Mouse (Mus musculus) brown adipose tissue, adult 24 weeks (tissue): ENCODE results near the gene Sars2. TPM values are rescaled to one million over a fixed set of nuclear protein-coding genes. Genes with fewer than 3 reads are reported as not detected.

ENCODE experiments used
- H3K27ac ChIP-seq: fragments of 200-500 bp; replicated peaks from 2 replicates; pipeline ENCODE4 v1.5.1; 2012; ENCODE audit warnings: low read depth, mild to moderate bottlenecking, low read length
- H3K4me1 ChIP-seq: fragments of 200-500 bp; 2 replicates; pipeline ENCODE4 v1.6.1; 2012; ENCODE audit warnings: low read length, mixed read lengths; ENCODE audit not compliant: control insufficient read depth, insufficient read depth, insufficient read length
- H3K4me3 ChIP-seq: fragments of 200-500 bp; 2 replicates; pipeline ENCODE4 v1.5.1; 2012; ENCODE audit warnings: low read depth, mild to moderate bottlenecking, low read length, moderate library complexity; ENCODE audit not compliant: insufficient read depth
- polyA plus RNA-seq: library from polyadenylated mRNA; stranded (reverse); fragments of >200 nt; gene quantifications from 2 replicates; pipeline ENCODE4 v1.2.4, GENCODE M21; 2012; ENCODE audit not compliant: missing spikeins, insufficient read depth, insufficient read length

The Sars2 gene
- polyA plus RNA-seq, 1 experiment = 13.0 TPM

- Histone ChIP-seq H3K4me3 (no peak within 1 kb of the TSS), H3K4me1 (no peaks in the 10 kb centered on the region), H3K27ac (no peak within 1 kb of the TSS)
Measured at GRCm38 (mm10) chr7:28756079-28756478, 14.3 kb downstream of the Sars2 start, which contains the start of gene Ccer2. TSS of gene Ccer2 (plus strand) at chr7:28756174.

GRCm38 (mm10) chr7:28758623-28759022, 16.8 kb downstream of the Sars2 start:
- no peak overlapping the region for H3K4me3 ChIP-seq
- no peak overlapping the region for H3K27ac ChIP-seq
- no peaks in the 10 kb centered on the region for H3K4me1 ChIP-seq

- Histone ChIP-seq H3K27ac (no peak overlapping the region), H3K4me3 (no peak overlapping the region), H3K4me1 (peaks cover 6% of the 10 kb centered on the region)
Measured at GRCm38 (mm10) chr7:28761907-28762306, 20.1 kb downstream of the Sars2 start.

GRCm38 (mm10) chr7:28765211-28765610, 23.4 kb downstream of the Sars2 start:
- peaks cover 6% of the 10 kb centered on the region for H3K4me1 ChIP-seq
- H3K4me3 ChIP-seq = peak overlapping the region; percentile 93
- no peak overlapping the region for H3K27ac ChIP-seq

- Histone ChIP-seq H3K4me1 (peaks cover 6% of the 10 kb centered on the region), H3K27ac (no peak within 1 kb of the TSS), H3K4me3 (peak within 1 kb of the TSS; percentile 93)
Measured at GRCm38 (mm10) chr7:28766173-28766879, 24.5 kb downstream of the Sars2 start, which contains the start of gene Sirt2. TSS of gene Sirt2 (plus strand) at chr7:28766735.

GRCm38 (mm10) chr7:28766910-28767309, 25.1 kb downstream of the Sars2 start:
- Histone ChIP-seq H3K4me1 (peaks cover 6% of the 10 kb centered on the region), H3K27ac (no peak overlapping the region), H3K4me3 (peak overlapping the region; percentile 69)

GRCm38 (mm10) chr7:28767462-28767965, 25.7 kb downstream of the Sars2 start, which contains the start of gene Nfkbib:
TSS of gene Nfkbib (minus strand) at chr7:28767512.
- H3K4me1 ChIP-seq = peaks cover 6% of the 10 kb centered on the region
- no peak within 1 kb of the TSS for H3K27ac ChIP-seq
- peak within 1 kb of the TSS; percentile 93 for H3K4me3 ChIP-seq

GRCm38 (mm10) chr7:28769414-28769958, 27.7 kb downstream of the Sars2 start:
- peaks cover 6% of the 10 kb centered on the region for H3K4me1 ChIP-seq
- H3K27ac ChIP-seq = no peak overlapping the region

GRCm38 (mm10) chr7:28770309-28770708, 28.5 kb downstream of the Sars2 start:
- Histone ChIP-seq H3K4me1 (peaks cover 4% of the 10 kb centered on the region), H3K27ac (no peak overlapping the region), H3K4me3 (no peak overlapping the region)

More at GRCm38 (mm10) chr7:28769414-28769958, 27.7 kb downstream of the Sars2 start:
- no peak overlapping the region for H3K4me3 ChIP-seq

- H3K27ac ChIP-seq = no peak overlapping the region
- H3K4me1 ChIP-seq = no peaks in the 10 kb centered on the region
- no peak overlapping the region for H3K4me3 ChIP-seq
Measured at GRCm38 (mm10) chr7:28771867-28772266, 30.1 kb downstream of the Sars2 start.

- Histone ChIP-seq H3K27ac (no peak overlapping the region), H3K4me3 (no peak overlapping the region), H3K4me1 (no peaks in the 10 kb centered on the region)
Measured at GRCm38 (mm10) chr7:28773163-28773562, 31.4 kb downstream of the Sars2 start.

GRCm38 (mm10) chr7:28774164-28774563, 32.4 kb downstream of the Sars2 start:
- Histone ChIP-seq H3K27ac (no peak overlapping the region), H3K4me3 (no peak overlapping the region), H3K4me1 (0 out of 2 replicates have a peak, but pooled peaks cover 2% of the 10 kb centered on the region)

GRCm38 (mm10) chr7:28775129-28775528, 33.3 kb downstream of the Sars2 start:
- Histone ChIP-seq H3K27ac (no peak overlapping the region), H3K4me3 (no peak overlapping the region), H3K4me1 (0 out of 2 replicates have a peak, but pooled peaks cover 2% of the 10 kb centered on the region)

GRCm38 (mm10) chr7:28778825-28779224, 37.0 kb downstream of the Sars2 start:
- 0 out of 2 replicates have a peak, but pooled peaks cover 2% of the 10 kb centered on the region for H3K4me1 ChIP-seq
- no peak overlapping the region for H3K4me3 ChIP-seq
- H3K27ac ChIP-seq = no peak overlapping the region

- Histone ChIP-seq H3K27ac (peak overlapping the region; percentile 6; the same call in 1 of the 2 replicates), H3K4me1 (0 out of 2 replicates have a peak, but pooled peaks cover 2% of the 10 kb centered on the region), H3K4me3 (no peak overlapping the region)
Measured at GRCm38 (mm10) chr7:28780067-28780658, 38.4 kb downstream of the Sars2 start.
